Mouse (Mus musculus): ENCODE measurements around the gene Patz1.
A peak's percentile ranks its signal among the peaks of the same experiment; 100 is the strongest.

The Patz1 gene

DNA sequence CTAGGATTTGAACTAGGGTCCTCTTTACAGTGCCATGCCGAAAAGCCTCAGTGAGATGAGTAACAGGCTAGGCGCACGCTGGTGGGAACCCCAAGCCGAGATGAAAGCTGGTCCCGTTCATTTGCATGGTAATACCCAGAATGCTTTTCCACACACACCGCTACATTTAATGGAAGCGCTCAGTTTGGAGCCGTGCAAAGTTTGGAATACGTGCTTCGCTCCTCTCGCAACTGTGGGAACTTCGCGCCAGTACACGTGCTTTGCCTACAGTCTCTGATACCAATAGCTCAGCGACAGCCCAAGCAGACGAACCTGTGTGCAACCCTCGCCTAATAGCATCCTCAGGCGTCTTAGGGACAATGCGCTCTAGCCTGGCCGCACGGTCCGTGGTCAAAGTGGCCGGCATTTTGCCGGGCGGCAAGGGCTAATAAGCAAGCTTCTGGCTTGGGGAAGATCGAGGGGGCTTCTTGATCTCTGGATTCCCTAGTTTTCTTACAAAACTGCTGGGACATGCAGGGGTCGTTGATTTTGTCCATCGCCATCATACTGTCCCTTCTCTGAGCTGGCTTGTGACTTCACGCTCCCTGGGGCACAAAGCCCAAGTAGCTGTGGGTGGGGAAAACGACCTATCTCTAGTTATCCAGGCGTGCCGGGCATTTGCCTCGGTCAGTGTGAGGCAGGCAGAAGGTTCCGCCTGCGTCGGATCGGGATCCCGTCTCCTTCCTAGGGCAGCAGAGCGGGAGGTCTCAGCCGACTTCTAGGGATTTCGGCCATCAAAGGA is at the start of gene Patz1:
Patz1 (plus strand) TSS at position 354 of the 781 bp plus-strand sequence.
- peak; percentile 72 for DNase-seq

GRCm38 (mm10) chr11:3242395-3242794 is 46.3 kb upstream of the Patz1 start:
- DNase-seq = no peak

DNA sequence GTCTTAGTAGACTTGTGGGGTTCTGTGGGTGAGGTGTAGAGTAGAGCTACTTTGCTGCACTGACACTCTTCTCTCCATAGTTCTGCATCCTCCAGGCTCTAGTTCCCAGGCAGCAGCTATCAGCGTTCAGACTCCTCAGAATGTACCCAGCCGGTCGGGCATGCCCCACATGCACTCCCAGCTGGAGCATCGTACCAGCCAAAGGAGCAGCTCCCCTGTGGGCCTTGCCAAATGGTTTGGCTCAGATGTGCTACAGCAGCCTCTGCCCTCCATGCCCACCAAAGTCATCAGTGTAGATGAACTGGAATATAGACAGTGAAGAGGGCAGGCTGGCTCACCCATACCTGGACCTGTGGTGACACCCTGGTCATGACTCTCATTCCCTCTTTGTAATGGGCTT is 44.9 kb upstream of the Patz1 start:
- DNase-seq = no peak

GRCm38 (mm10) chr11:3247387-3247786 is 41.3 kb upstream of the Patz1 start:
- no peak for DNase-seq

- no peak for DNase-seq
These were observed 29.1 kb upstream of the Patz1 start for GRCm38 (mm10) chr11:3259537-3259936.

GRCm38 (mm10) chr11:3265291-3266078 is 23.2 kb upstream of the Patz1 start:
- DNase-seq = peak; percentile 23

DNA sequence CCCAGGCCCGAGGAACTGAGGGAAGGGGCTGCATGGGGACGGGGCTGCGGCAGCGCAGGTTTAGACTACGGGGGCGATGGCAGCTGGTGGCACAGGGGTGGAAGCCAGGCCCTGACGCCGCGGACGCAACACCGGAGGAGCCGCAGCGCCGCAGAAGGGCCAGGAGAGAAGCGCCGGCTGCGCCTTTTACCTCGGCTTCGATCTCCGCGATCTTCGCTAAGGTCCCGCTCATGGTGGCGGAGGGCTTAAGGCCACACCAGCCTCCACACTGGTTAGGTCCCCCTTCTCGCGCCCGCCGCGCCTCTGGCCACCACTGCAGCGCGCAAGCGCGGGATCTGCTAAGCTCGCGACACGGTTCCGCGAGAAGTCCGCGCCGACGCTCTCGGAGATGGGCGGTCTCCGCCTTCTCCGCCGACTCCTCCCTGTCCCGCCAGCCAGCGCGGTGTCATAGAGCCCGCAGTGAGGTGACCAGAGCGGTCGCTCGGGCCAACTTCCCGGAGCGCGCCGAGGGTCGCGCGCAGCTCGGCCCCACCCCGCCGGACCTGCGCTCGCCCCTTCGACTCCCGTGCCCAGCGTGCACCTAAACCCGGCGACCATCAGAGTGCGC is 22.5 kb upstream of the Patz1 start, which contains the start of gene Drg1:
Drg1 (minus strand) TSS at position 337 of the 607 bp plus-strand sequence.
- DNase-seq = peak; percentile 96

DNA sequence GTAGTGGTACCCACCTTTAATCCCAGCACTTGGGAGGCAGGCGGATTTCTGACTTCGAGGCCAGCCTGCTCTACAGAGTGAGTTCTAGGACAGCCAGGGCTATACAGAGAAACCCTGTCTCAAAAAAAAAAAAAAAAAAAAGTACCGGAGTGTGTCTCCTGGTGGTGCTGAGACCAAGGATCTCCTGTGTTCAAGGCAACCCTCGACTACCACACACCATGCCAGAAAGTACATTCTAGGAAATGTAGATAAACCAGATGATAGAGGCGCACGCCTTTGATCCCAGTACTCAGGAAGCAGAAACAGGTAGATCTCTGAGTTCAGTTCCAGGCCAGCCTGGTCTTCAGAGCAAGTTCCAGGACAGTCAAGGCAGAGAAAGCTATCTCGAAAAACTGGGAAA is 21.5 kb upstream of the Patz1 start:
- no peak for DNase-seq

DNA sequence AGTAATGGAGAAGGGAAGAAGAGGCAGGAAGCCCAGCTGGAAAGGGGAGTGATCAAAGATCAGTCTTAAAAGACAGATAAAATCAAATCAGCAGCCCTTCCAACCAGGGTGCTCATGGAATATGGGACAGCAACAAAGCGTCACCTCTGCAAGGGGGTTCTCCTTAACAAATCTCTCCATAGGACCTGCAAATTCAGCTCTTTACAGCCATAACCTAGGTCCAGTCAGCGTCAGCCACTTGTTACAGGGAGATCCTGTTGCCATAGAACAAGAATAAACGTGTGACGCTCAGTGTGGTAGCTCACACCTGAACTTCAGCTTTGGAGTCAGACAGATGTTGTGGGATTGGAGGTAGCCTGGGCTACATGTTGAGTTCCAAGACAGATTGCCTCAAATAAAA is 19.4 kb upstream of the Patz1 start:
- DNase-seq = no peak

- no peak for DNase-seq
These were observed 10.3 kb upstream of the Patz1 start for GRCm38 (mm10) chr11:3278351-3278750.

DNA sequence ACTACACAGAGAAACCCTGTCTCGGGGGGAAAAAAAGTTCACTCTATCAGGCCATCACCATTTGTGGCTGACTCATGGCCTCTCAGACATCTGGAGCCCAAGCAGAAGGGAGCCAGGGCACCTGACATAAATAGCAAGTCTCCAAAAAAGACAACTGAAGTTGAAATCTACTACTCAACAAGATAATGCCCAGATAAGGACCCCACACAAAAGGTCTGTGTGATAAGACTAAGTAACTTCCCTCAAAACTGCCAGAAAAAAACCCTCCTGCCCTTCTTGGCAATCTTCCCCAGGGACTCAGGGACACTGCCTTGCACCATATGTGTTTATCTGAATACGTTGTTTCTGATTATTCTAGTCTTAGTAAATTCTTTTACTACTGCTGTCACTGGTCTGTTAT is 8.9 kb upstream of the Patz1 start:
- no peak for DNase-seq

- DNase-seq = no peak
These were observed 5.8 kb upstream of the Patz1 start for GRCm38 (mm10) chr11:3282887-3283286.

DNA sequence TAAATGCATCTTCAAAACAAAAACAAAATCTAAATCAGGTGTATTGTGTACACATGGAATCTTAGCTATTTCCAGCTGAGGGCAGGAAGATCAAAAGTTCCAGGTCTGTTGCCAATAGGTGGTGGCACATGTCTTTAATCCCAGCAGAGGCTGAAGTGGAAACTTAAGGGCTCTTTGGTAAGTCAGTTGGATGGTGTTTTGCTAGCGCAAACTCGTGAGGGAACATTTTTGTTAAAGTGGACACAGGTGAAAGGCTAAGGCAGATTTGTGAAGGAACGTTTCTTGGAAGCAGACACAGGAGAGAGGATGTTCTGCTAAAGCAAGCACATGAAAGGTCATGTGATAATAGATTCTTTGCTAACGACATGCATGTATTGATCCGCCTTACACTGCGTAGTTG is 5.0 kb upstream of the Patz1 start:
- DNase-seq = no peak

GRCm38 (mm10) chr11:3285940-3286339 is 2.7 kb upstream of the Patz1 start:
- no peak for DNase-seq

GRCm38 (mm10) chr11:3287131-3287530 is 1.5 kb upstream of the Patz1 start:
- no peak for DNase-seq

DNA sequence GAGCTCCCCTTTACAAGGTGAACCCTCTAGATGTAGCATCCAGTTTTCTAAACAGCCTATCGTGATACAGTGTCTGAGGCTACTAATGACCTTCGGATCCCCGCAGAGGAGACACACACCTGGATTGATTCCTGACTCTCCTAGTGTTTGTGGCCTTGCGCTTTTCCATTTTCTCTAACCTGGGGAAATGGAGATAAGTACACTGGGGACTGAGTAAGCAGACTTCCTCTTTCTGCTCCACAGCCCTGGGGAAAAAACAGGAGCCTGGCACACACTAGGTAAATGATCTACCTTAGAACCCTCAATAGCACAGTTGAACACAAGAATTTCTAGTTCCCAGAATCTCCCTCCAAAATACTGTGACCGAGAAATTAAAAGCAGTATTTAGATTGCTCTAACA is 753 bp upstream of the Patz1 start:
- no peak for DNase-seq

GRCm38 (mm10) chr11:3289302-3289802 is 678 bp downstream of the Patz1 start:
- DNase-seq = peak; percentile 87

DNA sequence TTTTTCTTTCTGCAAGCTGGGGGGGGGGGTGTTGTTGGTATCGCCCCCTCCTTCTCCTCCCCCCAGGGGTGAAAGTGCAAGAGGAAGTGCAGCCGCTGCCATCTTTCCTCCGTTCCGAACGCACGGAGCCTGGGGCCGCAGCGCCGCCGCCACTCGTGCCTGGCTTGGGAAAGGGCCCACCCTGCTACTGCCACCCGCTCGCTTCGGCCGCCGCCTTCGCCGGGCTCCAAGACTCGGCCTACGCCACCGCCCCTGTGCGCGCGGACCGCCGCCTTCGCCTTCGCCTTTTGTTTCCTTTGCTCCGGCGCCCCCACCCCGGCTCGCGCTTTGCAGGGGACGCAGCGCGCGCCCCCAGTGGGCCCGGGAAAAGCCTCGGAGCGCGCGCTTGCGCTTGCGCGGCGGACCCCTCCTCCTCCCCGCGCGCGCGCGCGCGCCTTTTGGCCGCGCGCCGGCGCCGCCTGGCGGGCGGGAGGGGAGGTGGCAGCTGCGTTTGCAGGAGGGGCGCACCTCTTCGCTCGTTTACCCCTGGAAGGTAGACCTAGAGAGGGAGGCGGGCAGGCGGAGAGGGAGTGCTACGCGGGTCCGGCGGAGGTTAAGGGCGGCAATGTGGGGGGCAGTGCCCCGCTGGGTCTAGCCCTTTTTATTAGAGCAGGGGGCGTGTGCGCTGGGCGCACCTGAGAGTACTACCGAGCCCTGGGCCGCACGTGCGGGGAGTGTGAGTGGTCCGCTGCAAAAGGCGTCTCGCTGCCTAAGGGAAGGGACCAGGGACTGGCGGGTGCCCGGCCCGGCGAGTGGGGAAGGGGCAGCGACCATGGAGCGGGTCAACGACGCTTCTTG is 1.3 kb downstream of the Patz1 start:
- DNase-seq = peak; percentile 82

DNA sequence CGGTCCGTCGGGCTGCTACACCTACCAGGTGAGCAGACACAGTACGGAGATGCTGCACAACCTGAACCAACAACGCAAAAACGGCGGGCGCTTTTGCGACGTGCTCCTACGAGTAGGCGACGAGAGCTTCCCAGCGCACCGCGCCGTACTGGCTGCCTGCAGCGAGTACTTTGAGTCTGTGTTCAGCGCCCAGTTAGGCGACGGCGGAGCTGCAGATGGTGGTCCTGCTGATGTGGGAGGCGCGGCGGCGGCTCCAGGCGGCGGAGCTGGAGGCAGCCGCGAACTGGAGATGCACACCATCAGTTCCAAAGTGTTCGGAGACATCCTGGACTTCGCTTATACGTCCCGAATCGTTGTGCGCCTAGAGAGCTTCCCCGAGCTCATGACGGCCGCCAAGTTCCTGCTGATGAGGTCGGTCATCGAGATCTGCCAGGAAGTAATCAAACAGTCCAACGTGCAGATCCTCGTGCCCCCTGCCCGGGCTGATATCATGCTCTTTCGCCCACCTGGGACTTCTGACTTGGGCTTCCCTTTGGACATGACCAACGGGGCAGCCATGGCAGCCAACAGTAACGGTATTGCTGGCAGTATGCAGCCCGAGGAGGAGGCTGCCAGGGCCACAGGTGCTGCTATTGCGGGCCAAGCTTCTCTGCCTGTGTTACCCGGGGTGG is 2.1 kb downstream of the Patz1 start:
- peak; percentile 66 for DNase-seq

GRCm38 (mm10) chr11:3291311-3292061 is 2.8 kb downstream of the Patz1 start:
- peak; percentile 31 for DNase-seq

DNA sequence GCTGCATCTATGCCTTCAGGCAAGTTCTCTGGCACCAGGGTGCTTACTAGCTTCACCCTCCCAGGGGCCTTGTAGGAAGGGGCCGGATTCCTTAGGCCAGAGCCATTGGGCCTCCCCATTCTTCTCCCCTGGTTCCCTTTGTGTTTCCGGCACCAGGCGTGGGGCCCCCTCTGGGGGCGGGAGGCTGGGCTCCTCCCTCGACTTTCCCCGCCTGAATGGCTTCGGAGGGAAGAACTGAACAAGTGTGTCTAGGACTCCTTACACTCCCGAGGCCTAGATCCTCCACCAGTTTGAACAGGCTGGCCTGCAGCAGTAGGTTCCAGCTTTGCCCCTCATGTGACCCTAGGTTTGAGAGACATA is 3.4 kb downstream of the Patz1 start:
- DNase-seq = peak; percentile 83

Measured in liver (tissue).